Mouse (Mus musculus) midbrain, postnatal 0 days (tissue): Measurements from ENCODE around the gene Dlx4. TPM values are rescaled to one million over a fixed set of nuclear protein-coding genes. Genes with fewer than 3 reads are reported as not detected.

ENCODE experiments used
- ATAC-seq: fragments of 200-750 bp; cut with Nextera tagmentation; 2 replicates; pipeline ENCODE4 v1.8.0; 2017; ENCODE audit warnings: moderate number of reproducible peaks, mild to moderate bottlenecking, moderate TSS enrichment, moderate library complexity; ENCODE audit not compliant: low FRiP score
- DNase-seq: peaks from one replicate; pipeline ENCODE4 v3.0.0-alpha.2; 2015; ENCODE audit warnings: low spot score
- H3K27ac ChIP-seq: fragments of 300-500 bp; sonication (generic); 2 replicates; pipeline ENCODE4 v1.5.1; 2014; ENCODE audit warnings: low read depth, mild to moderate bottlenecking, low read length, mixed read lengths
- H3K27me3 ChIP-seq: fragments of 300-500 bp; sonication (generic); 2 replicates; pipeline ENCODE4 v1.6.1; 2014; ENCODE audit warnings: low read length, control low read depth, mixed read lengths; ENCODE audit not compliant: insufficient read depth
- H3K36me3 ChIP-seq: fragments of 300-500 bp; sonication (generic); 2 replicates; pipeline ENCODE4 v1.6.1; 2014; ENCODE audit warnings: low read length, control low read depth, mixed read lengths; ENCODE audit not compliant: insufficient read depth
- H3K4me1 ChIP-seq: fragments of 300-500 bp; sonication (generic); 2 replicates; pipeline ENCODE4 v1.6.1; 2014; ENCODE audit warnings: mild to moderate bottlenecking, control low read depth, antibody characterized with exemption, low read length, mixed read lengths; ENCODE audit not compliant: insufficient read depth
- H3K4me2 ChIP-seq: fragments of 300-500 bp; sonication (generic); 2 replicates; pipeline ENCODE4 v1.6.1; 2014; ENCODE audit warnings: low read depth, mild to moderate bottlenecking, low read length, mixed read lengths; ENCODE audit not compliant: poor library complexity, severe bottlenecking
- H3K4me3 ChIP-seq: fragments of 300-500 bp; sonication (generic); 2 replicates; pipeline ENCODE4 v1.5.1; 2014; ENCODE audit warnings: low read depth, mild to moderate bottlenecking, low read length, moderate library complexity
- H3K9ac ChIP-seq: fragments of 300-500 bp; sonication (generic); replicated peaks from 2 replicates; pipeline ENCODE4 v1.6.1; 2014; ENCODE audit warnings: mild to moderate bottlenecking, low read length, moderate library complexity, mixed read lengths; ENCODE audit not compliant: poor library complexity, severe bottlenecking
- H3K9me3 ChIP-seq: fragments of 300-500 bp; sonication (generic); 2 replicates; pipeline ENCODE4 v1.6.1; 2016; ENCODE audit warnings: low read length, control low read depth
- CTCF ChIP-seq: IDR thresholded peaks from 2 replicates; pipeline ENCODE4 v1.5.1; 2016; ENCODE audit warnings: antibody characterized with exemption, mild to moderate bottlenecking
- WGBS: fragments of 180-500 bp; shearing (Covaris S2); extraction: QIAGEN DNeasy Blood & Tissue Kit; methylation state at CpG from one replicate; pipeline ENCODE4 v1.1.7; 2014; 5-methylcytosine and 5-hydroxymethylcytosine counted together
- polyA plus RNA-seq: library from polyadenylated mRNA; unstranded; fragments of >200 nt; fragmentation: Nextera tagmentation; extraction: Ambion mirVana; gene quantifications from 2 replicates; pipeline ENCODE4 v1.2.1, GENCODE M21; 2015
- total RNA-seq: library from RNA; depleted of rRNA; stranded (reverse); fragments of >200 nt; gene quantifications from 2 replicates; pipeline ENCODE4 v1.2.3, GENCODE M21; 2014

Gene Dlx4
- total and polyA plus RNA-seq, 2 experiments from 2014 or later = 0.51 to 0.60 TPM

GRCm38 (mm10) chr11:95165857-95166256 lies 19.8 kb upstream of the Dlx4 start:
- Histone ChIP-seq H3K36me3 (no peaks in the 10 kb centered on the region), H3K27me3 (no peaks in the 10 kb centered on the region), H3K4me1 (no peaks in the 10 kb centered on the region), H3K27ac (no peak overlapping the region), H3K9me3 (no peaks in the 10 kb centered on the region), H3K4me2 (no peak overlapping the region), H3K9ac (no peak overlapping the region), H3K4me3 (no peak overlapping the region)
- DNase-seq (no peak), ATAC-seq (no peak)
- 85% methylated on average over 5 of the region's 5 CpGs for WGBS
- TF ChIP-seq CTCF = no peak

- no peaks in the 10 kb centered on the region for H3K36me3 ChIP-seq
- no peak for DNase-seq
- ATAC-seq = no peak
- H3K4me1 ChIP-seq = no peaks in the 10 kb centered on the region
- no peaks in the 10 kb centered on the region; the same call in 1 of the 2 replicates for H3K27me3 ChIP-seq
- WGBS = 65% methylated on average over 4 of the region's 4 CpGs
- H3K4me3 ChIP-seq = no peak overlapping the region
- H3K9me3 ChIP-seq = no peaks in the 10 kb centered on the region
- TF ChIP-seq CTCF = no peak
- no peak overlapping the region for H3K9ac ChIP-seq
- no peak overlapping the region for H3K27ac ChIP-seq
- no peak overlapping the region for H3K4me2 ChIP-seq
Measured at GRCm38 (mm10) chr11:95161708-95162107, 15.6 kb upstream of the Dlx4 start.

GRCm38 (mm10) chr11:95160693-95161092 lies 14.6 kb upstream of the Dlx4 start:
- Histone ChIP-seq H3K4me2 (no peak overlapping the region), H3K27me3 (no peaks in the 10 kb centered on the region; the same call in 1 of the 2 replicates), H3K27ac (no peak overlapping the region), H3K9me3 (no peaks in the 10 kb centered on the region), H3K36me3 (no peaks in the 10 kb centered on the region), H3K9ac (no peak overlapping the region), H3K4me1 (no peaks in the 10 kb centered on the region), H3K4me3 (no peak overlapping the region)
- no peak for DNase-seq
- ATAC-seq = no peak
- WGBS = 34% methylated on average over 7 of the region's 7 CpGs
- no peak for TF ChIP-seq CTCF

GRCm38 (mm10) chr11:95159763-95160371 lies 13.8 kb upstream of the Dlx4 start:
- WGBS = 86% methylated on average over 8 of the region's 8 CpGs
- DNase-seq = no peak
- no peak for TF ChIP-seq CTCF
- H3K27ac ChIP-seq = no peak overlapping the region
- H3K36me3 ChIP-seq = no peaks in the 10 kb centered on the region
- peaks cover 4% of the 10 kb centered on the region; the same call in 1 of the 2 replicates for H3K27me3 ChIP-seq
- H3K4me2 ChIP-seq = no peak overlapping the region
- no peak overlapping the region for H3K4me3 ChIP-seq
- H3K9ac ChIP-seq = no peak overlapping the region
- ATAC-seq = no peak
- H3K4me1 ChIP-seq = no peaks in the 10 kb centered on the region
- no peaks in the 10 kb centered on the region for H3K9me3 ChIP-seq

- WGBS = 70% methylated on average over 5 of the region's 5 CpGs
- no peak overlapping the region for H3K4me3 ChIP-seq
- peaks cover 10% of the 10 kb centered on the region for H3K27me3 ChIP-seq
- H3K9me3 ChIP-seq = no peaks in the 10 kb centered on the region
- H3K4me2 ChIP-seq = no peak overlapping the region
- H3K9ac ChIP-seq = no peak overlapping the region
- no peaks in the 10 kb centered on the region for H3K4me1 ChIP-seq
- H3K27ac ChIP-seq = no peak overlapping the region
- DNase-seq = no peak
- TF ChIP-seq CTCF = no peak
- no peak for ATAC-seq
- no peaks in the 10 kb centered on the region for H3K36me3 ChIP-seq
Measured at GRCm38 (mm10) chr11:95157872-95158271, 11.8 kb upstream of the Dlx4 start.

- Histone ChIP-seq H3K27me3 (peaks cover 14% of the 10 kb centered on the region), H3K9ac (no peak overlapping the region), H3K36me3 (no peaks in the 10 kb centered on the region), H3K9me3 (no peaks in the 10 kb centered on the region), H3K27ac (no peak overlapping the region), H3K4me2 (no peak overlapping the region), H3K4me1 (no peaks in the 10 kb centered on the region), H3K4me3 (no peak overlapping the region)
- ATAC-seq = no peak
- 54% methylated on average over 5 of the region's 5 CpGs for WGBS
- TF ChIP-seq CTCF = no peak
- no peak for DNase-seq
Measured at GRCm38 (mm10) chr11:95157356-95157755, 11.3 kb upstream of the Dlx4 start.
